Mouse (Mus musculus): Measurements from ENCODE around the gene Vtcn1. TPM values are rescaled to one million over a fixed set of nuclear protein-coding genes. Genes with fewer than 3 reads are reported as not detected.

The Vtcn1 gene
- polyA plus RNA-seq, 1 experiment from 2014 or later = not detected

DNA sequence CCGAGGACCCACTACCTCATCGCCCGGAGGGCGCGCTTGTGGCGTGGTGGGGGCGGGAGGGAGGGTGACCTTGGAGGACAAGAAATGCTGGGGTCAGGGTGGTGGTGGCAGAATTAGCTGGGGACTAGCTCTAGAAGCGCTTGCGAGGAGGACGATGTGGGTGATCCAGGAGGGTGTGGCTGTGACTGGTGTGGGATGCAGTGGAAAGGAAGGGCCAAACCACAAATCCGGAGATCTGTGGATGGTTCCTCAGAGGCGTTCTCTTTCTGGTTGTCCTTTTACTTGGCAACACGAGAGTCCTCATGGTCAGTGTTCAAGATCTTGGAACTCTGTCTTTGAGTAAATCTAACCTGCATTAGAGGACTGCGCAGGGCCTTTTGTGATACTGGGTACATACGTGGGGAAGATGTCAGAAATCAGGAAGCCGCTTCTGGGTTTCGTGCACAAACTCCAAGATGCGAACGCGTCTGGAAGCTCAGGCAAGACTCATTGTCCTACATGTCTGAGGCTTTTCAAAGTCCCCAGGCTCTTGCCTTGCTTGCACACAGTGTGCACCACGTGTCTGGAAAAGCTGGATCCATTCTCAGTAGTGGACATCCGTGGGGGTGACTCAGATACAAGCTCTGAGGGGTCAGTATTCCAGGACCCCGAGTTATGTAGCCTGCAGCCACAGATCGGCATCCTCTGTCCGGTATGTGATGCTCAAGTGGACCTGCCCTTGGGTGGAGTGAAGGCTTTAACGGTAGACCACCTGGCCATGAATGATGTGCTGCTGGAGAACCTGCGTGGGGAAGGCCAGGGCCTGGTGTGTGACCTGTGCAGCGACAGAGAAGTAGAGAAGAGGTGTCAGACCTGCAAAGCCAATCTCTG, 97.5 kb downstream of the Vtcn1 start:
- H3K9me3 ChIP-seq (replicated peaks) = no peaks in the 10 kb centered on the region
- no peaks in the 10 kb centered on the region for H3K36me3 ChIP-seq (replicated peaks)
- H3K4me1 ChIP-seq (replicated peaks) = peaks cover 26% of the 10 kb centered on the region
- no peaks in the 10 kb centered on the region for H3K27me3 ChIP-seq
- 29% methylated on average over 28 of the region's 28 CpGs for WGBS (ENCODE audit: insufficient replicate concordance)
- peak overlapping the region; percentile 70 for H3K4me3 ChIP-seq (replicated peaks)
- peak overlapping the region; percentile 62 for H3K9ac ChIP-seq
- H3K4me2 ChIP-seq = peak overlapping the region; percentile 91
- peak; percentile 34 for ATAC-seq (ENCODE audit: insufficient read depth)
- peak overlapping the region; percentile 59; the same call in 1 of the 2 replicates for H3K27ac ChIP-seq (replicated peaks)

DNA sequence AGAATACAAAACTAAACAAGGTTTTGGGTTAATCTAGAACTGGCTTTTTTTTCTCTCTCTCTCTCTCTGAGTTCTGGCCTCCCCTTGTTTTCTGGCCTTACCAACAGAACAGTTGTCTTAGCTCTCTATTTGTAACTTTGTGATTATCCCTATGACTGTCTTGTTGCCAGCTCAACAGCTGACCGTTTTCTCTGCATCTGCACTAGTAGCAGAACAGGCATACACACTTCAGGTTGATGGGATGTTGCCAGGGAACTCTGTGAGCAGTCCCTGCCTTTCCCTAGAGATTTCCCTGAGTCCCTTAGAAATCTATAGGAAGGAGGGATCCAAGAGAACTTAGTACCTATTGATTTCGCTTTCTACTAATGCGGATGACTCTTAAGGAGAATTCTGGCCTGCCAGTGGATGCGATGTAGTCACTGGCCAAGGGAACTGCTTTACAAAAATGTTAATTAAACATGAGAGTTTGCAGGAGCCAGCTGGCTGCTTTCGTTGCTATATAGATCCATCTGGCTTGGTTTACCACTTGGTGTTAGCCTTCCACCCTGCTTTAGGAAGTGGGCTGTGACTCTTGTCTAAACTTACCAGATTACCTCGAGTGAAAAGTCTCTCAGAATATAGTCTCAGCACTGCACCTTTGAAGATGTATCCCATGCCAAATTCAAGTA, 98.9 kb downstream of the Vtcn1 start:
- Histone ChIP-seq H3K36me3 (replicated peaks) (no peaks in the 10 kb centered on the region), H3K4me1 (replicated peaks) (peaks cover 26% of the 10 kb centered on the region), H3K9ac (no peak overlapping the region), H3K27ac (replicated peaks) (no peak overlapping the region), H3K9me3 (replicated peaks) (no peaks in the 10 kb centered on the region), H3K27me3 (no peaks in the 10 kb centered on the region), H3K4me2 (no peak overlapping the region), H3K4me3 (replicated peaks) (no peak overlapping the region)
- no peak for ATAC-seq (ENCODE audit: insufficient read depth)
- WGBS (ENCODE audit: insufficient replicate concordance) = 67% methylated on average over 6 of the region's 6 CpGs

DNA sequence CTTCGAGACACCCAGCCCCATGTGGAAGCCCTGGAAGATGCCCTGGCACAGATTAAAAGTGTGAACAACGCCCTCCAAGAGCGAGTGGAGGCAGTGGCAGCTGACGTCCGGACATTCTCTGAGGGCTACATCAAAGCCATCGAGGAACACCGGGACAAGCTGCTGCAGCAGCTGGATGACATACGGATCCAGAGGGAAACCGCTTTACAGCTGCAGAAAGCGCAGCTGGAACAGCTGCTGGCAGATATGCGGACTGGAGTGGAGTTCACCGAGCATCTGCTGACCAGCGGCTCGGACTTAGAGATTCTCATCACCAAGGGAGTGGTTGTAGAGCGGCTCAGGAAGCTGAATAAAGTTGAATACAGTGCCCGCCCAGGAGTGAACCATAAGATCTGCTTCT, 99.9 kb downstream of the Vtcn1 start:
- H3K9me3 ChIP-seq (replicated peaks) = no peaks in the 10 kb centered on the region
- no peak for ATAC-seq (ENCODE audit: insufficient read depth)
- no peak overlapping the region for H3K4me3 ChIP-seq (replicated peaks)
- no peak overlapping the region for H3K27ac ChIP-seq (replicated peaks)
- 73% methylated on average over 16 of the region's 16 CpGs for WGBS (ENCODE audit: insufficient replicate concordance)
- H3K4me1 ChIP-seq (replicated peaks) = peaks cover 26% of the 10 kb centered on the region
- no peak overlapping the region for H3K9ac ChIP-seq
- H3K27me3 ChIP-seq = no peaks in the 10 kb centered on the region
- no peak overlapping the region for H3K4me2 ChIP-seq
- no peaks in the 10 kb centered on the region for H3K36me3 ChIP-seq (replicated peaks)

DNA sequence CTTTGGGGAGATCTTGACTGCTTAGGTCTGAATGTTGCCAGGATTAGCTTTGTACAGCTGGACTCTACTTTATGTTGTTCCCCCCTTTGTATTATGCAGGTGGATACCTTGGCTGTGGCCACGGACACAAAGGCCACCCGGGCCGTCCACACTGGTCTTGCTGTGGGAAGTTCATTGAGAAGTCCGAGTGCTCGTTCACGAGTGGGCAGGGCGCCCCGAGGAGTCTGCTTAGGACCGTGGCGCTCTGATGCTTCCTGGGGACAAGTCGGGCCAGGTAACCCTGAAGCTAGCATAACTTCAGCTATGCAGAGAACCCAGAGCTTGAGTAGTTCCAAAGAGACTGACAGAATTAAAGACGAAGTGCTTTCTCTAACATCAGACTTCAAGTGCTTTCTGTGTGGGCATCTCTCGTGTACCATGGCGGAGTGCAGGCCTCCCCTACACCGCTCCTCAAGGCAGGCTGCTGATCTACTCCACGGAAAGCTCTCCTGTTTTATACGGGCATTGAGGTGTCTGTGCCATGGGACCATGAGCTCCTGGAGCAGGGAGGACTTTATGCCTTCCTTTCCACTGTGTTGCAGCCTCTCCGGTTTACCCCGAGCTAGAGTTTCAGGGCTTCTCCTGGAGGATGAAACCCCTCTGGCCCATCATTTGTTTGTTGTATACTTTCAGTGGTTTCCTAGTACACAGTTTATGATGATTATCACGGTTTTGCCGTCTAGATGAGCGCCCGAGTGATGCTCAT, 106.2 kb downstream of the Vtcn1 start:
- Histone ChIP-seq H3K4me2 (no peak overlapping the region), H3K27me3 (no peaks in the 10 kb centered on the region), H3K36me3 (replicated peaks) (no peaks in the 10 kb centered on the region), H3K9me3 (replicated peaks) (no peaks in the 10 kb centered on the region), H3K4me3 (replicated peaks) (no peak overlapping the region), H3K27ac (replicated peaks) (no peak overlapping the region), H3K9ac (no peak overlapping the region), H3K4me1 (replicated peaks) (peaks cover 4% of the 10 kb centered on the region; the same call in 1 of the 2 replicates)
- ATAC-seq (ENCODE audit: insufficient read depth) = no peak
- WGBS (ENCODE audit: insufficient replicate concordance) = 80% methylated on average over 23 of the region's 23 CpGs

DNA sequence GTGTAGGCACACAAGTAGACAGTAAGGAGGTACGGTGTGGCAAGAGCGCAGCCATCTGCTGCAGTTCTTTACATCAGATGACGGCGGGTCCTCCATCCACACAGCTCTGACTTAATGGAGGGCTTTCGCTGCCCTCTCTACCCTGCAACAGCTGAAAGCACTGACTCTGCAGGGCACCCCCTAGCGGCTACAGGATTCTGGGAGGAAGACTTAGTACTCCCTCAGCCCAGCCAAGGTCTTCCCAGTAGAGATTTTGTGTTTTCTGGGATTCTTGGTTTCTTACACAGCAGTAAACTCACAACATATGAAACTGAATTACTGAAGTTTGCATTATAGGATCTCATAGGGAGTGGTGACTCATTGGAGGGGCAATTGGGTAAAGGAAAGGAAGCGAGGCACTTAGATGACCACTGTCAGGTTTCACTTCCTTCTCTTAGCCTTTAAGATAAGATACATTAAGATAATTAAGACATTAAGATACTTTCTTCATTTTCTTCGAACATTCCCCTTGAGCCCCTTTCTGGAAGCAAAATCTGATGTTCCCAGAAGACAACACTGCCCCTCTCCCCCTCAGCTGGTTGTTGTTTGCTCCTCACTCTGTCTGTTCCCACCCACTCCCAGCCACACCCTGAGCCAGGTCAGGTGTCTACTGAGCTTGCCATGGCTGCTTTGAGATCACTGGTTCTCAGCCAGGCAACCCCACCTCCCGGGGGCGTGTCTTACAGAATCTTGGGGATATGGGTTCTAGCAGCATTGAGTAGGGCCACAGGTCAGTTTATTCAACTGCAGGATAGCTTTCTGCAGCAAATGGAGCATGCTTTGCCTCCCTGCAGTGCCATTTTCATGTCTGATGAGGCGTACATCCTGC, 107.1 kb downstream of the Vtcn1 start:
- H3K27me3 ChIP-seq = no peaks in the 10 kb centered on the region
- 0 out of 2 replicates have a peak, but pooled peaks cover 4% of the 10 kb centered on the region for H3K36me3 ChIP-seq (replicated peaks)
- 61% methylated on average over 11 of the region's 11 CpGs for WGBS (ENCODE audit: insufficient replicate concordance)
- peak; percentile 40; the same call in 1 of the 2 replicates for ATAC-seq (ENCODE audit: insufficient read depth)
- H3K4me3 ChIP-seq (replicated peaks) = no peak overlapping the region
- no peak overlapping the region for H3K4me2 ChIP-seq
- H3K4me1 ChIP-seq (replicated peaks) = peaks cover 4% of the 10 kb centered on the region; the same call in 1 of the 2 replicates
- no peak overlapping the region for H3K27ac ChIP-seq (replicated peaks)
- H3K9ac ChIP-seq = no peak overlapping the region
- H3K9me3 ChIP-seq (replicated peaks) = no peaks in the 10 kb centered on the region

DNA sequence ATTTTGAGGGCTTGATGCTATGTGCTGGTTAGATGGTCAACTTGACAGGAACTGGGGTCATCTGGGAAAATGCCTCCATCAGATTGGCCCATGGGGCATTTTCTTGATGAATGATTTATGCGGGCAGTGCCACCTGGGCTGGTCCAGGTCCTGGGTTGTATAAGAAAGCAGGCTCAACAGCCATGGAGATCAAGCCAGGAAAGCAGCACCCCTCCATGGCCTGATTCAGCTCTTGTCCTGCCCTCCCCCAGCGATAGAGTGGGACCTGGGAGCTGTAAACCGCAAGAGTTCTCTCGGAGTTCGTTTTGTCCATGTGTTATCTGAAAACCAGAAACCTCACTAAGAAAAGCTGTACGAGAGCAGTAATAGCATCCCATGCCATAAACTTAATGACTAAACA, 110.3 kb downstream of the Vtcn1 start:
- Histone ChIP-seq H3K4me3 (replicated peaks) (no peak overlapping the region), H3K27me3 (no peaks in the 10 kb centered on the region), H3K9me3 (replicated peaks) (no peaks in the 10 kb centered on the region), H3K27ac (replicated peaks) (no peak overlapping the region), H3K9ac (no peak overlapping the region), H3K4me1 (replicated peaks) (peaks cover 4% of the 10 kb centered on the region; the same call in 1 of the 2 replicates), H3K36me3 (replicated peaks) (peaks cover 27% of the 10 kb centered on the region), H3K4me2 (no peak overlapping the region)
- no peak for ATAC-seq (ENCODE audit: insufficient read depth)
- WGBS (ENCODE audit: insufficient replicate concordance) = 81% methylated on average over 6 of the region's 6 CpGs

DNA sequence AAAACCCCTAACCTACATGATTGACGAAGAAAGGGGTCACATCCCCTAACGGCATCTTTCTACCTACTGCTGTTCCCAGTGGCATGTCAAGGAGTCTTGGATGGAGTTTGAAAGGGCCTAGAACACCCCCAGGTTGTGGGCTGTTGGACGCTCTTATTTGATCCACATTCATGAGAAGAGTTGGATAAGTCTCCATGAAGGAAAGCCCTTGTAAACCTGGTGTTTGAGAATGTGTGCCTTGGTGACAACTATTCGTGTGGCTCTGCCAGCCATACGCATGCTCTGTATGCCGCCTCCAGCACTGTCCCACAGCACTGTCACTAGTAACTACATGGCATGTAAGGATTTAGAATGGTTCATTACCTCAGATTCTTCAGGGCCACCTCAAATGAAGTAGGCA, 110.9 kb downstream of the Vtcn1 start:
- Histone ChIP-seq H3K9me3 (replicated peaks) (no peaks in the 10 kb centered on the region), H3K9ac (no peak overlapping the region), H3K4me3 (replicated peaks) (no peak overlapping the region), H3K4me2 (no peak overlapping the region), H3K27ac (replicated peaks) (no peak overlapping the region), H3K27me3 (no peaks in the 10 kb centered on the region), H3K4me1 (replicated peaks) (peaks cover 4% of the 10 kb centered on the region; the same call in 1 of the 2 replicates), H3K36me3 (replicated peaks) (peaks cover 34% of the 10 kb centered on the region)
- no peak for ATAC-seq (ENCODE audit: insufficient read depth)
- 82% methylated on average over 6 of the region's 6 CpGs for WGBS (ENCODE audit: insufficient replicate concordance)

DNA sequence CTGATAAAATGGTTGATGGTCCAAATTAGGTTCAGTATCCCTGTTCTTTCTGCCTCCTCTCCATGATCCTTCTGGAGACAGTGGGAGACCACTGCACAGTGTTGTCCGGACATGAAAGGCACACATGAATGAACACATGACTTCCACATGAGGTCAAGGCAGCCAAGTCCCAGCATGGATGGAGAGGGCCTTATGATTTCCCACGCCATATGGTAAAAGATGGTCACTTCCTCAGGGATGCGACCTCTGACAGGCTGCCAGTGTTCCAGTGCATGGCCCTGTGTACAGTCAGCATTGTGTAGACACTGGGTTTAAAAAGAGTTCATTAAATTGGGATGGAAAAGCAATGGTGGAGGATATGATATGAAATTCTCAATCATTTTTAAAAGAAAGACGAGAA, 113.0 kb downstream of the Vtcn1 start:
- Histone ChIP-seq H3K9ac (no peak overlapping the region), H3K9me3 (replicated peaks) (no peaks in the 10 kb centered on the region), H3K4me3 (replicated peaks) (no peak overlapping the region), H3K4me2 (no peak overlapping the region), H3K36me3 (replicated peaks) (peaks cover 48% of the 10 kb centered on the region), H3K4me1 (replicated peaks) (no peaks in the 10 kb centered on the region), H3K27me3 (no peaks in the 10 kb centered on the region), H3K27ac (replicated peaks) (no peak overlapping the region)
- 80% methylated on average over 4 of the region's 4 CpGs for WGBS (ENCODE audit: insufficient replicate concordance)
- ATAC-seq (ENCODE audit: insufficient read depth) = no peak

DNA sequence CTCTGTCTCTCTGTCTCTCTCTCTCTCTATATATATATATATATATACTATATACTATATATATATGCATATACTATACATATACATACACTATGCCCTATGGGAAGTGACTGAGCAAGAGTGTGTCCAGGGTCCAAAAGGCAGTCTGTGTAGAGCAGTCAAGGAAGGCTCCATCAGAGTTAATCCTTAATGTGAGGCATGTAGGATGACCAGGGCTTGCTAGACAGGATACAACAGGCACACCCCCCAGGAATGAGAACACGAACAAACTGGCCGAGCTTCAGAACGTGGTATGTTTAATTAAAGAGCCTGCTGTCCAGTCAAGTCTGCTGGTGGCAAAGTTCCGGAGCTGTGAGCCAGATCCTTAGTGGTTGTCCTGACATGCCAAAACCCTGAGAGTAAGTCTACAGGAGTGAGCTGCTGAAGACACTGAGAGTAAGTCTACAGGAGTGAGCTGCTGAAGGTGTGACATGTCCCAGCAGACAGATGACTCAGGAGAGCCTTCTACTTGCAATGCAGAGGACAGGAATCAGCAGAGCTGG, 115.3 kb downstream of the Vtcn1 start:
- H3K36me3 ChIP-seq (replicated peaks) = peaks cover 72% of the 10 kb centered on the region
- no peak for ATAC-seq (ENCODE audit: insufficient read depth)
- WGBS (ENCODE audit: insufficient replicate concordance) = 78% methylated on average over 4 of the region's 4 CpGs
- H3K4me1 ChIP-seq (replicated peaks) = no peaks in the 10 kb centered on the region
- H3K27me3 ChIP-seq = no peaks in the 10 kb centered on the region
- no peak overlapping the region for H3K4me2 ChIP-seq
- no peaks in the 10 kb centered on the region for H3K9me3 ChIP-seq (replicated peaks)
- H3K4me3 ChIP-seq (replicated peaks) = no peak overlapping the region
- H3K9ac ChIP-seq = no peak overlapping the region
- H3K27ac ChIP-seq (replicated peaks) = no peak overlapping the region
